Mouse (Mus musculus) MEL (cell line): ENCODE measurements around the gene Agrn. TPM values are rescaled to one million over a fixed set of nuclear protein-coding genes. Genes with fewer than 3 reads are reported as not detected.

Experiments
- DNase-seq: peaks from one replicate; pipeline ENCODE4 v3.0.0; 2011; ENCODE audit warnings: low read depth, low spot score
- H3K27ac ChIP-seq: 2 replicates; pipeline ENCODE4 v1.5.1; 2012; ENCODE audit warnings: low read depth, mild to moderate bottlenecking, control low read depth, low read length, moderate library complexity; ENCODE audit not compliant: control insufficient read depth
- H3K27me3 ChIP-seq, 2 experiments: fragments of 150-350 bp in 1 of 2; sonication (generic) in 1 of 2; 2 replicates each; pipeline ENCODE4 v1.6.1; 2012; ENCODE audit warnings: low read length in 2 of 2, mild to moderate bottlenecking in 2 of 2, improper control_type of control experiment in 1 of 2, moderate library complexity in 1 of 2; ENCODE audit not compliant: insufficient read depth in 2 of 2, control insufficient read depth in 1 of 2
- H3K36me3 ChIP-seq, 2 experiments: 2 replicates each; pipeline ENCODE4 v1.6.1; 2012 to 2014; ENCODE audit warnings: low read length in 2 of 2, improper control_type of control experiment in 1 of 2, inconsistent platforms in 1 of 2, mild to moderate bottlenecking in 1 of 2; ENCODE audit not compliant: insufficient read depth in 2 of 2, control insufficient read depth in 1 of 2
- H3K4me1 ChIP-seq, 2 experiments: fragments of 150-350 bp in 1 of 2; sonication (generic) in 1 of 2; 2 replicates each; pipeline ENCODE4 v1.6.1; 2012; ENCODE audit warnings: low read length in 2 of 2, improper control_type of control experiment in 1 of 2, mild to moderate bottlenecking in 1 of 2; ENCODE audit not compliant: insufficient read depth in 2 of 2, control insufficient read depth in 1 of 2
- H3K4me3 ChIP-seq, 2 experiments: fragments of 150-350 bp in 1 of 2; sonication (generic) in 1 of 2; 2 replicates each; pipeline ENCODE4 v1.5.1; 2012; ENCODE audit warnings: low read depth in 2 of 2, low read length in 2 of 2, mild to moderate bottlenecking in 2 of 2, moderate library complexity in 2 of 2, control low read depth in 1 of 2, improper control_type of control experiment in 1 of 2; ENCODE audit not compliant: control insufficient read depth in 1 of 2, insufficient read depth in 1 of 2
- H3K79me2 ChIP-seq: 2 replicates; pipeline ENCODE4 v1.6.1; 2012; ENCODE audit warnings: mild to moderate bottlenecking, low read length, moderate library complexity; ENCODE audit not compliant: control insufficient read depth, poor library complexity, insufficient read depth
- H3K9ac ChIP-seq: 2 replicates; pipeline ENCODE4 v1.6.1; 2012; ENCODE audit warnings: low read depth, mild to moderate bottlenecking, control low read depth, low read length, moderate library complexity; ENCODE audit not compliant: control insufficient read depth, poor library complexity, severe bottlenecking
- H3K9me3 ChIP-seq: fragments of 150-350 bp; sonication (generic); replicated peaks from 2 replicates; pipeline ENCODE4 v1.6.1; 2012; ENCODE audit warnings: mild to moderate bottlenecking, low read length, improper control_type of control experiment, moderate library complexity; ENCODE audit not compliant: insufficient read depth
- E2F4 ChIP-seq: IDR thresholded peaks from 2 replicates; pipeline ENCODE4 v1.6.1; 2011; ENCODE audit warnings: low read depth, low read length, improper control_type of control experiment, borderline replicate concordance
- ELF1 ChIP-seq: IDR thresholded peaks from 2 replicates; pipeline ENCODE4 v1.6.1; 2014; ENCODE audit warnings: low read depth, mild to moderate bottlenecking, inconsistent platforms, low read length, improper control_type of control experiment, moderate library complexity
- EP300 ChIP-seq, 2 experiments: IDR thresholded peaks; 2 replicates each; pipeline ENCODE4 v1.6.1; 2011; ENCODE audit warnings: improper control_type of control experiment in 2 of 2, low read length in 2 of 2, low read depth in 1 of 2, mild to moderate bottlenecking in 1 of 2
- HCFC1 ChIP-seq: IDR thresholded peaks from 2 replicates; pipeline ENCODE4 v1.6.1; 2012; ENCODE audit warnings: low read depth, mild to moderate bottlenecking, inconsistent platforms, low read length, improper control_type of control experiment, moderate library complexity
- KAT2A ChIP-seq: conservative IDR thresholded peaks from 2 replicates; pipeline ENCODE4 v1.6.1; 2012; ENCODE audit warnings: low read depth, low read length, improper control_type of control experiment, inconsistent platforms
- MAFK ChIP-seq: IDR thresholded peaks from 2 replicates; pipeline ENCODE4 v1.6.1; 2011; ENCODE audit warnings: low read depth, mild to moderate bottlenecking, low read length, improper control_type of control experiment, borderline replicate concordance
- MAZ ChIP-seq: IDR thresholded peaks from 2 replicates; pipeline ENCODE4 v1.6.1; 2012; ENCODE audit warnings: low read depth, mild to moderate bottlenecking, inconsistent platforms, low read length, improper control_type of control experiment
- MEF2A ChIP-seq: IDR thresholded peaks from 2 replicates; pipeline ENCODE4 v1.6.1; 2014; ENCODE audit warnings: low read depth, mild to moderate bottlenecking, inconsistent platforms, low read length, improper control_type of control experiment; ENCODE audit not compliant: poor library complexity, insufficient replicate concordance, severe bottlenecking; ENCODE audit errors: extremely low read depth
- NELFE ChIP-seq: IDR thresholded peaks from 2 replicates; pipeline ENCODE4 v1.6.1; 2011; ENCODE audit warnings: low read depth, low read length, improper control_type of control experiment
- POLR2AphosphoS5 ChIP-seq: IDR thresholded peaks from 2 replicates; pipeline ENCODE4 v1.6.1; 2012; ENCODE audit warnings: low read depth, borderline replicate concordance, mild to moderate bottlenecking, inconsistent platforms, low read length, moderate library complexity, mixed read lengths
- RAD21 ChIP-seq: IDR thresholded peaks from 2 replicates; pipeline ENCODE4 v1.6.1; 2011; ENCODE audit warnings: mild to moderate bottlenecking, low read depth, low read length, improper control_type of control experiment
- TAL1 ChIP-seq: IDR thresholded peaks from 2 replicates; pipeline ENCODE4 v1.6.1; 2012; ENCODE audit warnings: mild to moderate bottlenecking, inconsistent platforms, low read length, moderate library complexity, mixed read lengths
- UBTF ChIP-seq: IDR thresholded peaks from 2 replicates; pipeline ENCODE4 v1.6.1; 2012; ENCODE audit warnings: low read depth, mild to moderate bottlenecking, inconsistent platforms, low read length, improper control_type of control experiment, moderate library complexity, borderline replicate concordance; ENCODE audit not compliant: insufficient read depth
- USF2 ChIP-seq, 2 experiments: IDR thresholded peaks; 2 replicates each; pipeline ENCODE4 v1.6.1; 2011 to 2012; ENCODE audit warnings: improper control_type of control experiment in 2 of 2, low read length in 2 of 2, borderline replicate concordance in 1 of 2, inconsistent platforms in 1 of 2, low read depth in 1 of 2, mild to moderate bottlenecking in 1 of 2; ENCODE audit not compliant: insufficient read depth in 1 of 2
- ZMIZ1 ChIP-seq: IDR thresholded peaks from 2 replicates; pipeline ENCODE4 v1.6.1; 2012; ENCODE audit warnings: low read depth, mild to moderate bottlenecking, inconsistent platforms, low read length, improper control_type of control experiment, moderate library complexity
- ZNF384 ChIP-seq: IDR thresholded peaks from 2 replicates; pipeline ENCODE4 v1.6.1; 2012; ENCODE audit warnings: low read depth, mild to moderate bottlenecking, inconsistent platforms, low read length, improper control_type of control experiment
- polyA plus RNA-seq, 2 experiments: library from polyadenylated mRNA; stranded (reverse) in 1 of 2; unstranded in 1 of 2; fragments of >175 nt in 1 of 2; fragments of >200 nt in 1 of 2; gene quantifications; 2 replicates each; pipeline versions ENCODE4 v1.2.1 to v1.2.4; 2012; ENCODE audit warnings: low replicate concordance in 2 of 2, low read depth in 1 of 2; ENCODE audit not compliant: insufficient read length in 2 of 2, insufficient read depth in 1 of 2, missing spikeins in 1 of 2
- total RNA-seq: library from RNA; depleted of rRNA; stranded (reverse); fragments of 300-350 nt; gene quantifications from 2 replicates; pipeline ENCODE4 v1.2.3, GENCODE M21; 2012

Gene Agrn
- total and polyA plus RNA-seq, 3 experiments: 19.3 to 43.0 TPM; not detected in 1

GRCm38 (mm10) chr4:156195927-156196870 lies 1.1 kb downstream of the Agrn start (continued):
- TF ChIP-seq EP300 (IDR thresholded peaks at IDR 0.05; ENCODE audit: low read depth in 1 of 2, low read length in 2 of 2): peak in 1 of 2 experiments; percentile 36; a peak in 2 of 4 replicates
- TF ChIP-seq HCFC1: no peak
- TF ChIP-seq MEF2A: no peak
- no peak for TF ChIP-seq POLR2AphosphoS5
- TF ChIP-seq, all 39 proteins: peak for 4

DNA sequence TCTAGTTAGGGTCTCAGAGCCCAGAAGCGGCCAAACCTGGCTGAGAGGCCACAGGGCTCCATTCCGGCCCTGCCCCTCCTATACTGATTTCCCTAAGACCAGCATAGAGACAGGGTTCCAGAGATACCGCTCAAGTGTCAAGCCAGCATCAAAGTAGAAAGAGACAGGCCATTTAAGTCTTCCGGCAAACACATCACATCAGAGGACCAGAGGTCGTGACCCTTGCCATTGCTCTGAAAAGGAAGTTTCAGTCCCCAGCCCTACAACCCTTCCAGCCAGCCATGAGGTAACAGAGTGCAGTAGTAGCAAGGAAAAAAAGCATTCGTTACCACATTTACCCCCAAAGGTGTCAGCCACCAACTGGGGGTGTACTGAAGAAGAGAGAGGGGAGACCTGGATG lies 2.9 kb downstream of the Agrn start:
- DNase-seq: no peak
- Histone ChIP-seq H3K79me2 (peaks cover 6% of the 10 kb centered on the region; the same call in 1 of the 2 replicates), H3K4me3 (no peak overlapping the region), H3K27me3 (no peaks in the 10 kb centered on the region), H3K27ac (no peak overlapping the region), H3K9ac (no peak overlapping the region), H3K4me1 (peaks cover 3 to 14% of the 10 kb centered on the region in 2 experiments; a peak in 3 of 4 replicates), H3K9me3 (no peaks in the 10 kb centered on the region), H3K36me3 (peaks cover 0 to 6% of the 10 kb centered on the region in 2 experiments; a peak in 3 of 4 replicates)
- no peak for TF ChIP-seq MAFK
- no peak for TF ChIP-seq ZNF384
- no peak for TF ChIP-seq KAT2A
- TF ChIP-seq ELF1: no peak
- no peak for TF ChIP-seq NELFE
- TF ChIP-seq E2F4: no peak
- no peak for TF ChIP-seq MEF2A
- TF ChIP-seq ZMIZ1: no peak
- TF ChIP-seq TAL1: no peak
- TF ChIP-seq RAD21: no peak
- no peak for TF ChIP-seq UBTF
- TF ChIP-seq MAZ: no peak
- no peak for TF ChIP-seq POLR2AphosphoS5
- no peak for TF ChIP-seq USF2 (IDR thresholded peaks at IDR 0.05; ENCODE audit: borderline replicate concordance in 1 of 2, insufficient read depth in 1 of 2, low read depth in 1 of 2, low read length in 2 of 2)
